Mouse (Mus musculus): Measurements from ENCODE around the gene Zfp120.

- no peak for TF ChIP-seq CTCF (IDR thresholded peaks at IDR 0.05; ENCODE audit: insufficient read depth, low read length)
- no peak for TF ChIP-seq POLR2A (IDR thresholded peaks at IDR 0.05; ENCODE audit: borderline replicate concordance, extremely low read depth, low read depth, low read length)
These were observed 3.7 kb downstream of the Zfp120 start for GRCm38 (mm10) chr2:150132773-150133172.
